Mouse (Mus musculus) E14TG2a.4 (cell line): ENCODE results near the gene Ell2.

Source experiments
- H3K27me3 ChIP-seq: 2 replicates; pipeline ENCODE4 v1.6.1; 2014; ENCODE audit warnings: low read length, control low read depth; ENCODE audit not compliant: insufficient read depth
- H3K36me3 ChIP-seq: 2 replicates; pipeline ENCODE4 v1.6.1; 2014; ENCODE audit warnings: low read length, control low read depth; ENCODE audit not compliant: insufficient read depth
- H3K4me1 ChIP-seq: replicated peaks from 2 replicates; pipeline ENCODE4 v1.6.1; 2014; ENCODE audit warnings: low read depth, low read length, control low read depth
- H3K4me3 ChIP-seq: replicated peaks from 2 replicates; pipeline ENCODE4 v1.5.1; 2014; ENCODE audit warnings: mild to moderate bottlenecking, low read length
- H3K9me3 ChIP-seq: 2 replicates; pipeline ENCODE4 v1.6.1; 2014; ENCODE audit warnings: low read length, control low read depth
- CTCF ChIP-seq: conservative IDR thresholded peaks from 2 replicates; pipeline ENCODE4 v1.5.1; 2014; ENCODE audit warnings: low read length
- NANOG ChIP-seq: IDR thresholded peaks from 2 replicates; pipeline ENCODE4 v1.6.1; 2014; ENCODE audit warnings: borderline replicate concordance, low read length, mixed read lengths
- POU5F1 ChIP-seq: IDR thresholded peaks from 2 replicates; pipeline ENCODE4 v1.6.1; 2014; ENCODE audit warnings: low read length, borderline replicate concordance

Ell2 gene

GRCm38 (mm10) chr13:75738957-75739356, 32.4 kb downstream of the Ell2 start:
- no peak overlapping the region for H3K4me3 ChIP-seq
- no peaks in the 10 kb centered on the region for H3K9me3 ChIP-seq
- H3K36me3 ChIP-seq = no peaks in the 10 kb centered on the region
- no peaks in the 10 kb centered on the region for H3K27me3 ChIP-seq
- no peaks in the 10 kb centered on the region for H3K4me1 ChIP-seq
- TF ChIP-seq NANOG (no peak), POU5F1 (no peak), CTCF (no peak)

- Histone ChIP-seq H3K27me3 (no peaks in the 10 kb centered on the region), H3K36me3 (no peaks in the 10 kb centered on the region), H3K9me3 (no peaks in the 10 kb centered on the region), H3K4me3 (no peak overlapping the region), H3K4me1 (no peaks in the 10 kb centered on the region)
- TF ChIP-seq NANOG = no peak
- no peak for TF ChIP-seq POU5F1
- no peak for TF ChIP-seq CTCF
Measured at GRCm38 (mm10) chr13:75740018-75740417, 33.5 kb downstream of the Ell2 start.

- Histone ChIP-seq H3K36me3 (no peaks in the 10 kb centered on the region), H3K9me3 (no peaks in the 10 kb centered on the region), H3K4me3 (no peak overlapping the region), H3K4me1 (no peaks in the 10 kb centered on the region), H3K27me3 (no peaks in the 10 kb centered on the region)
- TF ChIP-seq CTCF = no peak
- no peak for TF ChIP-seq NANOG
Measured at GRCm38 (mm10) chr13:75741119-75741518, 34.6 kb downstream of the Ell2 start.

- TF ChIP-seq POU5F1 (no peak), CTCF (no peak), NANOG (no peak)
- Histone ChIP-seq H3K4me3 (no peak overlapping the region), H3K9me3 (no peaks in the 10 kb centered on the region), H3K27me3 (no peaks in the 10 kb centered on the region), H3K4me1 (no peaks in the 10 kb centered on the region), H3K36me3 (no peaks in the 10 kb centered on the region)
Measured at GRCm38 (mm10) chr13:75741736-75742729, 35.5 kb downstream of the Ell2 start.

GRCm38 (mm10) chr13:75742970-75743369, 36.4 kb downstream of the Ell2 start:
- Histone ChIP-seq H3K4me1 (no peaks in the 10 kb centered on the region), H3K27me3 (no peaks in the 10 kb centered on the region), H3K4me3 (no peak overlapping the region), H3K9me3 (no peaks in the 10 kb centered on the region), H3K36me3 (no peaks in the 10 kb centered on the region)
- no peak for TF ChIP-seq POU5F1
- no peak for TF ChIP-seq NANOG
- TF ChIP-seq CTCF = no peak

GRCm38 (mm10) chr13:75744065-75744464, 37.5 kb downstream of the Ell2 start:
- TF ChIP-seq POU5F1 (no peak), NANOG (no peak), CTCF (no peak)
- H3K36me3 ChIP-seq = 0 out of 2 replicates have a peak, but pooled peaks cover 7% of the 10 kb centered on the region
- no peaks in the 10 kb centered on the region for H3K9me3 ChIP-seq
- no peaks in the 10 kb centered on the region for H3K4me1 ChIP-seq
- no peaks in the 10 kb centered on the region for H3K27me3 ChIP-seq
- no peak overlapping the region for H3K4me3 ChIP-seq

- Histone ChIP-seq H3K27me3 (no peaks in the 10 kb centered on the region), H3K4me1 (no peaks in the 10 kb centered on the region), H3K4me3 (no peak overlapping the region), H3K36me3 (peaks cover 13% of the 10 kb centered on the region; the same call in 1 of the 2 replicates), H3K9me3 (no peaks in the 10 kb centered on the region)
- TF ChIP-seq NANOG (no peak), CTCF (no peak), POU5F1 (no peak)
Measured at GRCm38 (mm10) chr13:75745328-75745727, 38.8 kb downstream of the Ell2 start.

- Histone ChIP-seq H3K36me3 (peaks cover 21% of the 10 kb centered on the region), H3K27me3 (no peaks in the 10 kb centered on the region), H3K4me1 (peaks cover 6% of the 10 kb centered on the region; the same call in 1 of the 2 replicates), H3K9me3 (no peaks in the 10 kb centered on the region), H3K4me3 (no peak overlapping the region)
- TF ChIP-seq CTCF (no peak), NANOG (no peak), POU5F1 (no peak)
Measured at GRCm38 (mm10) chr13:75747265-75747664, 40.7 kb downstream of the Ell2 start.

GRCm38 (mm10) chr13:75748685-75749084, 42.1 kb downstream of the Ell2 start:
- no peak for TF ChIP-seq POU5F1
- TF ChIP-seq CTCF = no peak
- TF ChIP-seq NANOG = no peak
- H3K9me3 ChIP-seq = no peaks in the 10 kb centered on the region
- no peaks in the 10 kb centered on the region for H3K27me3 ChIP-seq
- H3K36me3 ChIP-seq = peaks cover 26% of the 10 kb centered on the region
- H3K4me1 ChIP-seq = peaks cover 6% of the 10 kb centered on the region
- H3K4me3 ChIP-seq = no peak overlapping the region
